Mouse (Mus musculus): ENCODE results near the gene Mapk12. TPM values are rescaled to one million over a fixed set of nuclear protein-coding genes. Genes with fewer than 3 reads are reported as not detected.

Mapk12 gene
- total and polyA plus RNA-seq, 3 experiments, result 0.18 TPM; not detected in 2

GRCm38 (mm10) chr15:89149271-89150040 is 9.0 kb upstream of the Mapk12 start, which contains the start of gene Mapk11:
Gene Mapk11, minus strand, starts transcription at chr15:89149628.
- H3K36me3 ChIP-seq (ENCODE audit: control insufficient read depth in 1 of 2, insufficient read depth in 2 of 2, low read length in 2 of 2), result no peaks in the 10 kb centered on the region
- no peak for TF ChIP-seq POLR2AphosphoS5 (IDR thresholded peaks at IDR 0.05; ENCODE audit: borderline replicate concordance, low read depth, low read length)
- no peak for TF ChIP-seq ZNF384 (IDR thresholded peaks at IDR 0.05; ENCODE audit: low read depth, low read length)
- TF ChIP-seq HCFC1 (IDR thresholded peaks at IDR 0.05; ENCODE audit: low read depth, low read length), result no peak
- no peak for TF ChIP-seq EP300 (IDR thresholded peaks at IDR 0.05; ENCODE audit: low read depth in 1 of 2, low read length in 2 of 2)
- no peak for TF ChIP-seq JUND (IDR thresholded peaks at IDR 0.05; ENCODE audit: low read depth, low read length)
- no peak for TF ChIP-seq GATA1 (IDR thresholded peaks at IDR 0.05; ENCODE audit: low read depth, low read length)
- no peak for TF ChIP-seq MYB (IDR thresholded peaks at IDR 0.05; ENCODE audit: low read depth, low read length)
- TF ChIP-seq ZKSCAN1 (IDR thresholded peaks at IDR 0.05; ENCODE audit: low read depth, low read length), result no peak
- TF ChIP-seq TBP (IDR thresholded peaks at IDR 0.05; ENCODE audit: low read depth, low read length), result no peak
- TF ChIP-seq POLR2AphosphoS2 (IDR thresholded peaks at IDR 0.05; ENCODE audit: low read length), result no peak
- no peak for TF ChIP-seq TAL1 (IDR thresholded peaks at IDR 0.05; ENCODE audit: low read length)
- no peak for TF ChIP-seq CHD1 (IDR thresholded peaks at IDR 0.05; ENCODE audit: low read depth, low read length)
- no peak for TF ChIP-seq CHD2 (IDR thresholded peaks at IDR 0.05; ENCODE audit: low read length)
- no peaks in the 10 kb centered on the region for H3K79me2 ChIP-seq (ENCODE audit: control insufficient read depth, insufficient read depth, low read length, poor library complexity)
- no peak for DNase-seq (ENCODE audit: low read depth, low spot score)
- H3K27me3 ChIP-seq (ENCODE audit: control insufficient read depth in 1 of 2, insufficient read depth in 2 of 2, low read length in 2 of 2), result 0 out of 4 replicates have a peak, but pooled peaks cover 0 to 1% of the 10 kb centered on the region in 2 experiments
- no peak within 1 kb of the TSS for H3K27ac ChIP-seq (ENCODE audit: control insufficient read depth, low read depth, low read length)
- no peak within 1 kb of the TSS; the same call in 1 of the 2 replicates for H3K9ac ChIP-seq (ENCODE audit: control insufficient read depth, low read depth, low read length, poor library complexity, severe bottlenecking)
- no peaks in the 10 kb centered on the region for H3K4me1 ChIP-seq (ENCODE audit: control insufficient read depth in 1 of 2, insufficient read depth in 2 of 2, low read length in 2 of 2)
- H3K9me3 ChIP-seq (replicated peaks; ENCODE audit: insufficient read depth, low read length), result no peaks in the 10 kb centered on the region
- H3K4me3 ChIP-seq (ENCODE audit: control insufficient read depth in 1 of 2, insufficient read depth in 1 of 2, low read depth in 2 of 2, low read length in 2 of 2), result peak within 1 kb of the TSS in 1 of 2 experiments; percentile 25; a peak in 1 of 4 replicates

- Histone ChIP-seq H3K4me1 (ENCODE audit: control insufficient read depth in 1 of 2, insufficient read depth in 2 of 2, low read length in 2 of 2) (no peaks in the 10 kb centered on the region), H3K4me3 (ENCODE audit: control insufficient read depth in 1 of 2, insufficient read depth in 1 of 2, low read depth in 2 of 2, low read length in 2 of 2) (no peak overlapping the region; a peak in 1 of 4 replicates), H3K36me3 (ENCODE audit: control insufficient read depth in 1 of 2, insufficient read depth in 2 of 2, low read length in 2 of 2) (no peaks in the 10 kb centered on the region), H3K9ac (ENCODE audit: control insufficient read depth, low read depth, low read length, poor library complexity, severe bottlenecking) (no peak overlapping the region), H3K27me3 (ENCODE audit: control insufficient read depth in 1 of 2, insufficient read depth in 2 of 2, low read length in 2 of 2) (0 out of 4 replicates have a peak, but pooled peaks cover 0 to 1% of the 10 kb centered on the region in 2 experiments), H3K79me2 (ENCODE audit: control insufficient read depth, insufficient read depth, low read length, poor library complexity) (no peaks in the 10 kb centered on the region), H3K9me3 (replicated peaks; ENCODE audit: insufficient read depth, low read length) (no peaks in the 10 kb centered on the region), H3K27ac (ENCODE audit: control insufficient read depth, low read depth, low read length) (no peak overlapping the region)
- TF ChIP-seq TBP (IDR thresholded peaks at IDR 0.05; ENCODE audit: low read depth, low read length), result no peak
- no peak for TF ChIP-seq ETS1 (IDR thresholded peaks at IDR 0.05; ENCODE audit: low read depth, low read length)
- no peak for DNase-seq (ENCODE audit: low read depth, low spot score)
These were observed 8.2 kb upstream of the Mapk12 start for GRCm38 (mm10) chr15:89148496-89149270.

All from MEL (cell line).